Comparison of ENCODE assay signal across 14 mouse cellular contexts in genomic region chr2:165189546-165189945, GRCm38 (mm10). TPM values are rescaled to one million over a fixed set of nuclear protein-coding genes. Genes with fewer than 3 reads are reported as not detected.
DNase-seq lines count a peak whose midpoint lies in the region; ATAC-seq and TF ChIP-seq lines count a peak whose summit lies in the region.
"Had no signal": no experiment of that assay in that cellular context is flagged by ENCODE, and none has a peak within 500 bp of the region (broad histone marks: within the 10 kb centered on the region; RNA-seq: fewer than 3 reads in every experiment).

No protein-coding gene starts in this region.

- no peak for TF ChIP-seq EP300 in stomach, postnatal 0 days (optimal IDR thresholded peaks at IDR 0.05)

- no peak overlapping the region for H3K4me3 ChIP-seq in stomach, embryonic 15.5 days (replicated peaks)
- H3K4me3 ChIP-seq in stomach, postnatal 0 days (ENCODE audit: low read depth, low read length) = no peak overlapping the region
- H3K4me3 ChIP-seq in intestine, embryonic 16.5 days (ENCODE audit: low read length) = no peak overlapping the region
- no peak overlapping the region for H3K4me3 ChIP-seq in stomach, embryonic 16.5 days (replicated peaks; ENCODE audit: low read length)
- H3K4me3 ChIP-seq: forebrain, embryonic 15.5 days had no signal

- DNase-seq in stomach, postnatal 0 days (ENCODE audit: low spot score) = no peak
- peak; percentile 50 for DNase-seq in kidney, postnatal 14 days
- DNase-seq in gastrocnemius, postnatal 10 days = no peak
- no peak for DNase-seq in right cerebral cortex, postnatal 36 days (ENCODE audit: low spot score in 2 of 2)
- no peak for DNase-seq in thymus, postnatal 25 days
- DNase-seq: cerebellum, postnatal 14 days; gastrocnemius, postnatal 36 days; thymus, postnatal 36 days had no signal

- no peak overlapping the region for H3K9ac ChIP-seq in stomach, embryonic 15.5 days
- no peak overlapping the region for H3K9ac ChIP-seq in stomach, postnatal 0 days (ENCODE audit: low read length)
- H3K9ac ChIP-seq in intestine, embryonic 16.5 days (ENCODE audit: low read depth, low read length) = peak overlapping the region; percentile 19; the same call in 1 of the 2 replicates
- H3K9ac ChIP-seq in stomach, embryonic 16.5 days (ENCODE audit: low read length) = no peak overlapping the region
- H3K9ac ChIP-seq: forebrain, embryonic 15.5 days had no signal

- 54% methylated on average over 3 of the region's 3 CpGs for WGBS in stomach, embryonic 15.5 days
- 51% methylated on average over 3 of the region's 3 CpGs for WGBS in stomach, postnatal 0 days
- WGBS in intestine, embryonic 16.5 days = 69% methylated on average over 3 of the region's 3 CpGs
- 58% methylated on average over 3 of the region's 3 CpGs for WGBS in stomach, embryonic 16.5 days

- H3K27ac ChIP-seq in stomach, embryonic 15.5 days = no peak overlapping the region
- H3K27ac ChIP-seq in stomach, postnatal 0 days (replicated peaks) = no peak overlapping the region
- no peak overlapping the region for H3K27ac ChIP-seq in intestine, embryonic 16.5 days (ENCODE audit: low read length)
- no peak overlapping the region for H3K27ac ChIP-seq in stomach, embryonic 16.5 days (ENCODE audit: low read length)
- H3K27ac ChIP-seq: forebrain, embryonic 15.5 days had no signal

- H3K36me3 ChIP-seq in stomach, embryonic 15.5 days = no peaks in the 10 kb centered on the region
- H3K36me3 ChIP-seq in stomach, postnatal 0 days (ENCODE audit: control insufficient read depth, insufficient read depth, low read length) = no peaks in the 10 kb centered on the region
- no peaks in the 10 kb centered on the region for H3K36me3 ChIP-seq in intestine, embryonic 16.5 days (ENCODE audit: control insufficient read depth, insufficient read depth, low read length)
- H3K36me3 ChIP-seq in stomach, embryonic 16.5 days (ENCODE audit: control insufficient read depth, insufficient read depth, low read length) = no peaks in the 10 kb centered on the region
- H3K36me3 ChIP-seq: forebrain, embryonic 15.5 days had no signal

- TF ChIP-seq CTCF in stomach, postnatal 0 days (IDR thresholded peaks at IDR 0.05; ENCODE audit: low read depth) = no peak

- H3K4me1 ChIP-seq in stomach, embryonic 15.5 days = no peaks in the 10 kb centered on the region
- no peaks in the 10 kb centered on the region for H3K4me1 ChIP-seq in stomach, postnatal 0 days (replicated peaks; ENCODE audit: control insufficient read depth, insufficient read depth)
- H3K4me1 ChIP-seq in intestine, embryonic 16.5 days (ENCODE audit: control insufficient read depth, insufficient read depth, low read length) = peaks cover 4% of the 10 kb centered on the region; the same call in 1 of the 2 replicates
- H3K4me1 ChIP-seq in stomach, embryonic 16.5 days (ENCODE audit: control insufficient read depth, insufficient read depth, low read length) = no peaks in the 10 kb centered on the region

- no peaks in the 10 kb centered on the region for H3K9me3 ChIP-seq in stomach, embryonic 15.5 days
- H3K9me3 ChIP-seq in stomach, postnatal 0 days (ENCODE audit: control insufficient read depth, low read length) = no peaks in the 10 kb centered on the region
- H3K9me3 ChIP-seq in intestine, embryonic 16.5 days (ENCODE audit: control insufficient read depth, low read length) = no peaks in the 10 kb centered on the region
- H3K9me3 ChIP-seq in stomach, embryonic 16.5 days (replicated peaks; ENCODE audit: control insufficient read depth, low read length) = no peaks in the 10 kb centered on the region
- H3K9me3 ChIP-seq: forebrain, embryonic 15.5 days had no signal

- peak; percentile 50; the same call in 1 of the 2 replicates for ATAC-seq in stomach, embryonic 15.5 days (ENCODE audit: insufficient read depth, low FRiP score, low read depth)
- no peak for ATAC-seq in stomach, postnatal 0 days (ENCODE audit: low FRiP score, low TSS enrichment)
- ATAC-seq in intestine, embryonic 16.5 days = peak; percentile 94
- peak; percentile 33; the same call in 1 of the 2 replicates for ATAC-seq in stomach, embryonic 16.5 days (ENCODE audit: insufficient read depth, low FRiP score)
- ATAC-seq: forebrain, embryonic 15.5 days had no signal

- peaks cover 23% of the 10 kb centered on the region for H3K27me3 ChIP-seq in stomach, embryonic 15.5 days (replicated peaks)
- H3K27me3 ChIP-seq in stomach, postnatal 0 days (ENCODE audit: control insufficient read depth, insufficient read depth, low read length) = no peaks in the 10 kb centered on the region
- peaks cover 6% of the 10 kb centered on the region; the same call in 1 of the 2 replicates for H3K27me3 ChIP-seq in intestine, embryonic 16.5 days (replicated peaks; ENCODE audit: control insufficient read depth, insufficient read depth, low read length)
- H3K27me3 ChIP-seq in stomach, embryonic 16.5 days (ENCODE audit: control insufficient read depth, insufficient read depth, low read length) = peaks cover 7% of the 10 kb centered on the region; the same call in 1 of the 2 replicates

- H3K4me2 ChIP-seq in stomach, embryonic 15.5 days = no peak overlapping the region
- no peak overlapping the region for H3K4me2 ChIP-seq in stomach, postnatal 0 days (replicated peaks; ENCODE audit: low read depth)
- no peak overlapping the region for H3K4me2 ChIP-seq in intestine, embryonic 16.5 days (ENCODE audit: low read depth, low read length)
- H3K4me2 ChIP-seq in stomach, embryonic 16.5 days (ENCODE audit: low read depth, low read length) = no peak overlapping the region
- H3K4me2 ChIP-seq: forebrain, embryonic 15.5 days; midbrain, embryonic 11.5 days had no signal

RNA-seq across cellular contexts. Expression of gene Cdh22, which starts 45.1 kb away (rescaled TPM):
- 0.57 and 0.63 TPM in 2 replicates for polyA plus RNA-seq in stomach, embryonic 15.5 days (2015; fragmentation: Nextera tagmentation; extraction: Ambion mirVana)
- polyA plus RNA-seq in stomach, postnatal 0 days (2015; fragmentation: Nextera tagmentation; extraction: Ambion mirVana) = 0.05 and 0.08 TPM in 2 replicates
- 0.40 and 0.50 TPM in 2 replicates for polyA plus RNA-seq in intestine, embryonic 16.5 days (2015; fragmentation: Nextera tagmentation; extraction: Ambion mirVana)
- 0.19 and 0.21 TPM in 2 replicates for polyA plus RNA-seq in stomach, embryonic 16.5 days (2015; fragmentation: Nextera tagmentation; extraction: Ambion mirVana)
- under 1 TPM; 0.07 to 0.25 TPM for total RNA-seq in gastrocnemius, postnatal 10 days (2021)
- total RNA-seq: liver, adult 2 months had no signal
- polyA plus RNA-seq: liver, adult 2 months had no signal
